Mouse (Mus musculus): Measurements from ENCODE around the gene Lbp. TPM values are rescaled to one million over a fixed set of nuclear protein-coding genes. Genes with fewer than 3 reads are reported as not detected.

Lbp gene
- polyA plus RNA-seq, 1 experiment from 2014 or later, result 4.9 TPM

Other genes with a start within 250 kb of the Lbp start
- gene Tgm2, start 160.1 kb upstream of the Lbp start, polyA plus RNA-seq (2015; fragmentation: Nextera tagmentation; extraction: Ambion mirVana), result 10.1 and 12.4 TPM in 2 replicates
- 1.6 TPM in 2 replicates for gene D630003M21Rik, start 77.3 kb upstream of the Lbp start, polyA plus RNA-seq (2015; fragmentation: Nextera tagmentation; extraction: Ambion mirVana)
- not detected in 2 replicates for gene Bpi, start 48.4 kb upstream of the Lbp start, polyA plus RNA-seq (2015; fragmentation: Nextera tagmentation; extraction: Ambion mirVana)
- gene Snhg11, start 69.1 kb downstream of the Lbp start, polyA plus RNA-seq (2015; fragmentation: Nextera tagmentation; extraction: Ambion mirVana), result 560 and 673 TPM in 2 replicates
- gene Ralgapb, start 103.4 kb downstream of the Lbp start, polyA plus RNA-seq (2015; fragmentation: Nextera tagmentation; extraction: Ambion mirVana), result 27.4 and 28.0 TPM in 2 replicates
- not detected in 2 replicates for gene Adig, start 196.1 kb downstream of the Lbp start, polyA plus RNA-seq (2015; fragmentation: Nextera tagmentation; extraction: Ambion mirVana)
- 0.50 and 0.63 TPM in 2 replicates for gene Arhgap40, start 206.3 kb downstream of the Lbp start, polyA plus RNA-seq (2015; fragmentation: Nextera tagmentation; extraction: Ambion mirVana)